Mouse (Mus musculus) ES-Bruce4 (cell line): ENCODE measurements around the gene Ccdc62. TPM values are rescaled to one million over a fixed set of nuclear protein-coding genes. Genes with fewer than 3 reads are reported as not detected.

Experiments
- H3K27ac ChIP-seq: 2 replicates; pipeline ENCODE4 v1.5.1; 2012; ENCODE audit warnings: low read length, inconsistent platforms; ENCODE audit not compliant: insufficient read depth
- H3K27me3 ChIP-seq: 2 replicates; pipeline ENCODE4 v1.6.1; 2012; ENCODE audit warnings: mild to moderate bottlenecking, low read length, inconsistent platforms; ENCODE audit not compliant: control insufficient read depth, poor library complexity, insufficient read depth, severe bottlenecking
- H3K36me3 ChIP-seq: 2 replicates; pipeline ENCODE4 v1.6.1; 2012; ENCODE audit warnings: inconsistent platforms, mild to moderate bottlenecking, low read length, moderate library complexity; ENCODE audit not compliant: control insufficient read depth, poor library complexity, insufficient read depth, severe bottlenecking
- H3K4me1 ChIP-seq: one replicate; pipeline ENCODE4 v1.8.1; 2011; ENCODE audit warnings: low read length; ENCODE audit not compliant: control insufficient read depth, insufficient read depth
- H3K4me3 ChIP-seq: 2 replicates; pipeline ENCODE4 v1.5.1; 2011; ENCODE audit warnings: low read depth, mild to moderate bottlenecking, low read length
- H3K9ac ChIP-seq: 2 replicates; pipeline ENCODE4 v1.6.1; 2012; ENCODE audit warnings: low read depth, mild to moderate bottlenecking, inconsistent platforms; ENCODE audit not compliant: poor library complexity, severe bottlenecking
- H3K9me3 ChIP-seq: replicated peaks from 2 replicates; pipeline ENCODE4 v1.6.1; 2012; ENCODE audit warnings: mild to moderate bottlenecking, low read length, inconsistent platforms; ENCODE audit not compliant: control insufficient read depth, poor library complexity, insufficient read depth, severe bottlenecking
- CTCF ChIP-seq: IDR thresholded peaks from one replicate; pipeline ENCODE4 v1.8.1; 2011; ENCODE audit warnings: low read depth, low read length
- EP300 ChIP-seq: IDR thresholded peaks from 2 replicates; pipeline ENCODE4 v1.6.1; 2011; ENCODE audit warnings: low read depth, low read length; ENCODE audit not compliant: insufficient read depth
- POLR2A ChIP-seq: IDR thresholded peaks from one replicate; pipeline ENCODE4 v1.8.1; 2011; ENCODE audit warnings: low read length; ENCODE audit not compliant: insufficient read depth
- polyA plus RNA-seq: library from polyadenylated mRNA; stranded (reverse); fragments of >200 nt; gene quantifications from 2 replicates; pipeline ENCODE4 v1.2.4, GENCODE M21; 2011; ENCODE audit warnings: low read depth; ENCODE audit not compliant: missing spikeins, insufficient read depth, insufficient read length

The Ccdc62 gene
- polyA plus RNA-seq, 1 experiment = 5.4 TPM

- no peaks in the 10 kb centered on the region for H3K9me3 ChIP-seq
- H3K27ac ChIP-seq = no peak overlapping the region
- H3K9ac ChIP-seq = peak overlapping the region; percentile 16; the same call in 1 of the 2 replicates
- no peak for TF ChIP-seq EP300
- TF ChIP-seq CTCF = no peak
- no peak for TF ChIP-seq POLR2A
- peak overlapping the region; percentile 20; the same call in 1 of the 2 replicates for H3K4me3 ChIP-seq
- H3K27me3 ChIP-seq = no peaks in the 10 kb centered on the region
- H3K4me1 ChIP-seq = no peaks in the 10 kb centered on the region
- H3K36me3 ChIP-seq = peaks cover 24% of the 10 kb centered on the region
These were observed 24.1 kb upstream of the Ccdc62 start for GRCm38 (mm10) chr5:123906146-123906975.

- TF ChIP-seq EP300 = no peak
- TF ChIP-seq CTCF = peak; percentile 83
- TF ChIP-seq POLR2A = peak; percentile 80
These were observed 23.4 kb upstream of the Ccdc62 start, which contains the start of gene Denr for GRCm38 (mm10) chr5:123906976-123907630. Gene Denr, plus strand, starts transcription at chr5:123907175.

GRCm38 (mm10) chr5:123907631-123907977 is 22.9 kb upstream of the Ccdc62 start:
- H3K27me3 ChIP-seq = no peaks in the 10 kb centered on the region
- H3K9me3 ChIP-seq = no peaks in the 10 kb centered on the region
- TF ChIP-seq POLR2A (no peak), EP300 (no peak), CTCF (no peak)
- H3K36me3 ChIP-seq = peaks cover 31% of the 10 kb centered on the region
- H3K4me3 ChIP-seq = peak overlapping the region; percentile 100
- no peaks in the 10 kb centered on the region for H3K4me1 ChIP-seq
- peak overlapping the region; percentile 96 for H3K9ac ChIP-seq
- no peak overlapping the region for H3K27ac ChIP-seq

More at GRCm38 (mm10) chr5:123906976-123907630, 23.4 kb upstream of the Ccdc62 start, which contains the start of gene Denr:
- no peaks in the 10 kb centered on the region for H3K27me3 ChIP-seq
- H3K36me3 ChIP-seq = peaks cover 27% of the 10 kb centered on the region
- H3K9me3 ChIP-seq = no peaks in the 10 kb centered on the region
- peak within 1 kb of the TSS; percentile 100 for H3K4me3 ChIP-seq
- peak within 1 kb of the TSS; percentile 96 for H3K9ac ChIP-seq
- no peak within 1 kb of the TSS for H3K27ac ChIP-seq
- H3K4me1 ChIP-seq = no peaks in the 10 kb centered on the region

- no peaks in the 10 kb centered on the region for H3K27me3 ChIP-seq
- H3K4me1 ChIP-seq = no peaks in the 10 kb centered on the region
- H3K36me3 ChIP-seq = peaks cover 71% of the 10 kb centered on the region
- H3K4me3 ChIP-seq = no peak overlapping the region
- no peak overlapping the region for H3K27ac ChIP-seq
- TF ChIP-seq CTCF (no peak), POLR2A (no peak), EP300 (no peak)
- no peaks in the 10 kb centered on the region for H3K9me3 ChIP-seq
- no peak overlapping the region for H3K9ac ChIP-seq
These were observed 15.6 kb upstream of the Ccdc62 start for GRCm38 (mm10) chr5:123914852-123915251.

GRCm38 (mm10) chr5:123922112-123922511 is 8.4 kb upstream of the Ccdc62 start:
- H3K36me3 ChIP-seq = peaks cover 72% of the 10 kb centered on the region

GRCm38 (mm10) chr5:123927118-123927517 is 3.4 kb upstream of the Ccdc62 start, which contains the start of gene Gm43518:
Gene Gm43518, plus strand, starts transcription at chr5:123927418.
- H3K27me3 ChIP-seq = no peaks in the 10 kb centered on the region
- H3K9ac ChIP-seq = no peak within 1 kb of the TSS
- H3K36me3 ChIP-seq = peaks cover 55% of the 10 kb centered on the region
- H3K4me1 ChIP-seq = no peaks in the 10 kb centered on the region
- no peak within 1 kb of the TSS for H3K27ac ChIP-seq
- no peak within 1 kb of the TSS for H3K4me3 ChIP-seq
- TF ChIP-seq POLR2A = no peak
- no peak for TF ChIP-seq EP300
- TF ChIP-seq CTCF = no peak
- no peaks in the 10 kb centered on the region for H3K9me3 ChIP-seq

More at GRCm38 (mm10) chr5:123922112-123922511, 8.4 kb upstream of the Ccdc62 start:
- no peaks in the 10 kb centered on the region for H3K27me3 ChIP-seq
- no peaks in the 10 kb centered on the region for H3K4me1 ChIP-seq
- H3K9ac ChIP-seq = no peak overlapping the region
- H3K9me3 ChIP-seq = no peaks in the 10 kb centered on the region
- no peak overlapping the region for H3K4me3 ChIP-seq
- TF ChIP-seq EP300 = no peak
- no peak overlapping the region for H3K27ac ChIP-seq
